Mouse (Mus musculus) forebrain, embryonic 10.5 days (tissue): Measurements from ENCODE around the gene Adamts3. TPM values are rescaled to one million over a fixed set of nuclear protein-coding genes. Genes with fewer than 3 reads are reported as not detected.

Source experiments
- DNase-seq: peaks from one replicate; pipeline ENCODE4 v3.0.0-alpha.2; 2017; ENCODE audit warnings: low spot score; ENCODE audit errors: extremely low spot score
- H3K27ac ChIP-seq: fragments of 300-500 bp; sonication (generic); 2 replicates; pipeline ENCODE4 v1.5.1; 2016; ENCODE audit warnings: mild to moderate bottlenecking
- H3K27me3 ChIP-seq: fragments of 300-500 bp; sonication (generic); 2 replicates; pipeline ENCODE4 v1.6.1; 2016; ENCODE audit warnings: mild to moderate bottlenecking; ENCODE audit not compliant: poor library complexity, severe bottlenecking
- H3K36me3 ChIP-seq: fragments of 300-500 bp; sonication (generic); replicated peaks from 2 replicates; pipeline ENCODE4 v1.6.1; 2016; ENCODE audit warnings: mild to moderate bottlenecking, moderate library complexity
- H3K4me1 ChIP-seq: fragments of 300-500 bp; sonication (generic); 2 replicates; pipeline ENCODE4 v1.6.1; 2016
- H3K4me3 ChIP-seq: fragments of 300-500 bp; sonication (generic); 2 replicates; pipeline ENCODE4 v1.5.1; 2016; ENCODE audit warnings: mild to moderate bottlenecking, moderate library complexity
- H3K9me3 ChIP-seq: fragments of 300-500 bp; sonication (generic); 2 replicates; pipeline ENCODE4 v1.6.1; 2016; ENCODE audit warnings: mild to moderate bottlenecking, moderate library complexity
- WGBS: fragments of 180-500 bp; shearing (Covaris S2); methylation state at CpG from one replicate; pipeline ENCODE4 v1.1.7; 2016; 5-methylcytosine and 5-hydroxymethylcytosine counted together
- polyA plus RNA-seq: library from polyadenylated mRNA; unstranded; fragments of >200 nt; fragmentation: Nextera tagmentation; extraction: Ambion mirVana; gene quantifications from 2 replicates; pipeline ENCODE4 v1.2.1, GENCODE M21; 2016

Adamts3 gene
- polyA plus RNA-seq, 1 experiment from 2014 or later, result 8.8 TPM

- no peak for DNase-seq
- over 99% methylated on average over 3 of the region's 3 CpGs for WGBS
- Histone ChIP-seq H3K27me3 (no peaks in the 10 kb centered on the region), H3K36me3 (no peaks in the 10 kb centered on the region), H3K27ac (no peak overlapping the region), H3K4me3 (no peak overlapping the region), H3K4me1 (no peaks in the 10 kb centered on the region), H3K9me3 (no peaks in the 10 kb centered on the region)
Observed at GRCm38 (mm10) chr5:89793706-89794105, 89.4 kb downstream of the Adamts3 start.

- Histone ChIP-seq H3K27me3 (no peaks in the 10 kb centered on the region), H3K4me1 (peaks cover 10% of the 10 kb centered on the region), H3K4me3 (no peak overlapping the region), H3K9me3 (no peaks in the 10 kb centered on the region), H3K27ac (peak overlapping the region; percentile 62), H3K36me3 (no peaks in the 10 kb centered on the region)
- DNase-seq, result no peak
- 77% methylated on average over 5 of the region's 5 CpGs for WGBS
Observed at GRCm38 (mm10) chr5:89784635-89785034, 98.5 kb downstream of the Adamts3 start.

- Histone ChIP-seq H3K4me1 (peaks cover 8% of the 10 kb centered on the region), H3K27ac (no peak overlapping the region), H3K27me3 (no peaks in the 10 kb centered on the region), H3K36me3 (no peaks in the 10 kb centered on the region), H3K9me3 (no peaks in the 10 kb centered on the region), H3K4me3 (no peak overlapping the region)
- 84% methylated on average over 2 of the region's 2 CpGs for WGBS
- DNase-seq, result no peak
Observed at GRCm38 (mm10) chr5:89779823-89780222, 103.3 kb downstream of the Adamts3 start.

GRCm38 (mm10) chr5:89778610-89779009 is 104.5 kb downstream of the Adamts3 start:
- H3K9me3 ChIP-seq, result no peaks in the 10 kb centered on the region
- 83% methylated on average over 2 of the region's 2 CpGs for WGBS
- no peak for DNase-seq
- H3K4me1 ChIP-seq, result peaks cover 2% of the 10 kb centered on the region; the same call in 1 of the 2 replicates
- no peaks in the 10 kb centered on the region for H3K36me3 ChIP-seq
- no peaks in the 10 kb centered on the region for H3K27me3 ChIP-seq
- H3K4me3 ChIP-seq, result no peak overlapping the region
- no peak overlapping the region for H3K27ac ChIP-seq

GRCm38 (mm10) chr5:89777411-89777810 is 105.7 kb downstream of the Adamts3 start:
- no peak overlapping the region for H3K4me3 ChIP-seq
- no peaks in the 10 kb centered on the region for H3K36me3 ChIP-seq
- no peaks in the 10 kb centered on the region for H3K4me1 ChIP-seq
- H3K27ac ChIP-seq, result no peak overlapping the region; the same call in 1 of the 2 replicates
- no peaks in the 10 kb centered on the region for H3K27me3 ChIP-seq
- no peaks in the 10 kb centered on the region for H3K9me3 ChIP-seq
- DNase-seq, result no peak
- WGBS, result 71% methylated on average over 4 of the region's 4 CpGs

GRCm38 (mm10) chr5:89770655-89771355 is 112.3 kb downstream of the Adamts3 start:
- Histone ChIP-seq H3K27ac (no peak overlapping the region), H3K4me1 (peaks cover 14% of the 10 kb centered on the region; the same call in 1 of the 2 replicates), H3K36me3 (no peaks in the 10 kb centered on the region), H3K4me3 (no peak overlapping the region), H3K9me3 (no peaks in the 10 kb centered on the region), H3K27me3 (peaks cover 6% of the 10 kb centered on the region)
- DNase-seq, result peak; percentile 20
- WGBS, result 68% methylated on average over 4 of the region's 4 CpGs

GRCm38 (mm10) chr5:89763189-89764187 is 119.6 kb downstream of the Adamts3 start:
- peaks cover 40% of the 10 kb centered on the region for H3K27me3 ChIP-seq
- no peaks in the 10 kb centered on the region for H3K36me3 ChIP-seq
- peak overlapping the region; percentile 80 for H3K27ac ChIP-seq
- DNase-seq, result peak; percentile 68
- WGBS, result 5% methylated on average over 11 of the region's 11 CpGs
- H3K4me3 ChIP-seq, result peak overlapping the region; percentile 22
- peaks cover 57% of the 10 kb centered on the region for H3K4me1 ChIP-seq
- H3K9me3 ChIP-seq, result no peaks in the 10 kb centered on the region

GRCm38 (mm10) chr5:89760368-89760767 is 122.8 kb downstream of the Adamts3 start:
- Histone ChIP-seq H3K27ac (no peak overlapping the region), H3K27me3 (peaks cover 35% of the 10 kb centered on the region; the same call in 1 of the 2 replicates), H3K4me1 (peaks cover 63% of the 10 kb centered on the region), H3K4me3 (no peak overlapping the region), H3K9me3 (no peaks in the 10 kb centered on the region), H3K36me3 (no peaks in the 10 kb centered on the region)
- WGBS, result 58% methylated on average over 4 of the region's 4 CpGs
- DNase-seq, result no peak

- H3K4me3 ChIP-seq, result no peak overlapping the region
- no peaks in the 10 kb centered on the region for H3K27me3 ChIP-seq
- WGBS, result 88% methylated on average over 2 of the region's 2 CpGs
- peaks cover 7% of the 10 kb centered on the region; the same call in 1 of the 2 replicates for H3K9me3 ChIP-seq
- no peak overlapping the region for H3K27ac ChIP-seq
- DNase-seq, result no peak
- H3K36me3 ChIP-seq, result 0 out of 2 replicates have a peak, but pooled peaks cover 2% of the 10 kb centered on the region
- no peaks in the 10 kb centered on the region for H3K4me1 ChIP-seq
Observed at GRCm38 (mm10) chr5:89751836-89752235, 131.3 kb downstream of the Adamts3 start.

- WGBS, result 96% methylated on average over 2 of the region's 2 CpGs
Observed at GRCm38 (mm10) chr5:89748185-89748884, 134.8 kb downstream of the Adamts3 start.

GRCm38 (mm10) chr5:89747149-89747659 is 135.9 kb downstream of the Adamts3 start:
- WGBS, result 89% methylated on average over 5 of the region's 5 CpGs
- Histone ChIP-seq H3K4me3 (no peak overlapping the region), H3K36me3 (0 out of 2 replicates have a peak, but pooled peaks cover 2% of the 10 kb centered on the region), H3K27me3 (no peaks in the 10 kb centered on the region), H3K4me1 (no peaks in the 10 kb centered on the region), H3K27ac (no peak overlapping the region), H3K9me3 (peaks cover 7% of the 10 kb centered on the region; the same call in 1 of the 2 replicates)
- no peak for DNase-seq

More at GRCm38 (mm10) chr5:89748185-89748884, 134.8 kb downstream of the Adamts3 start:
- H3K27me3 ChIP-seq, result no peaks in the 10 kb centered on the region
- peaks cover 7% of the 10 kb centered on the region; the same call in 1 of the 2 replicates for H3K9me3 ChIP-seq
- DNase-seq, result no peak
- H3K36me3 ChIP-seq, result 0 out of 2 replicates have a peak, but pooled peaks cover 2% of the 10 kb centered on the region
- H3K27ac ChIP-seq, result no peak overlapping the region
- no peak overlapping the region for H3K4me3 ChIP-seq
- H3K4me1 ChIP-seq, result no peaks in the 10 kb centered on the region

- H3K27me3 ChIP-seq, result no peaks in the 10 kb centered on the region
- no peak for DNase-seq
- no peak overlapping the region for H3K4me3 ChIP-seq
- no peaks in the 10 kb centered on the region for H3K4me1 ChIP-seq
- 89% methylated on average over 2 of the region's 2 CpGs for WGBS
- H3K9me3 ChIP-seq, result no peaks in the 10 kb centered on the region
- H3K27ac ChIP-seq, result no peak overlapping the region
- no peaks in the 10 kb centered on the region for H3K36me3 ChIP-seq
Observed at GRCm38 (mm10) chr5:89745112-89745511, 138.0 kb downstream of the Adamts3 start.
